Mouse (Mus musculus) intestine, postnatal 0 days (tissue): Measurements from ENCODE around the gene Exo1. TPM values are rescaled to one million over a fixed set of nuclear protein-coding genes. Genes with fewer than 3 reads are reported as not detected.

Experiments
- ATAC-seq: fragments of 200-750 bp; cut with Nextera tagmentation; 2 replicates; pipeline ENCODE4 v1.8.0; 2017; ENCODE audit warnings: mild to moderate bottlenecking, moderate TSS enrichment, moderate library complexity
- H3K27ac ChIP-seq: fragments of 300-500 bp; sonication (generic); 2 replicates; pipeline ENCODE4 v1.5.1; 2014; ENCODE audit warnings: mild to moderate bottlenecking, low read depth, low read length, moderate library complexity
- H3K27me3 ChIP-seq: fragments of 300-500 bp; sonication (generic); replicated peaks from 2 replicates; pipeline ENCODE4 v1.6.1; 2014; ENCODE audit warnings: low read length, mixed read lengths; ENCODE audit not compliant: control insufficient read depth, insufficient read depth
- H3K36me3 ChIP-seq: fragments of 300-500 bp; sonication (generic); 2 replicates; pipeline ENCODE4 v1.6.1; 2014; ENCODE audit warnings: mild to moderate bottlenecking, moderate library complexity; ENCODE audit not compliant: control insufficient read depth, insufficient read depth
- H3K4me1 ChIP-seq: fragments of 300-500 bp; sonication (generic); replicated peaks from 2 replicates; pipeline ENCODE4 v1.6.1; 2014; ENCODE audit warnings: antibody characterized with exemption, low read length, mixed read lengths; ENCODE audit not compliant: control insufficient read depth, insufficient read depth
- H3K4me2 ChIP-seq: fragments of 300-500 bp; sonication (generic); replicated peaks from 2 replicates; pipeline ENCODE4 v1.6.1; 2014; ENCODE audit warnings: low read depth, mild to moderate bottlenecking, moderate library complexity
- H3K4me3 ChIP-seq: fragments of 300-500 bp; sonication (generic); 2 replicates; pipeline ENCODE4 v1.5.1; 2014; ENCODE audit warnings: low read depth, low read length
- H3K9ac ChIP-seq: fragments of 300-500 bp; sonication (generic); 2 replicates; pipeline ENCODE4 v1.6.1; 2014; ENCODE audit warnings: mild to moderate bottlenecking, low read depth, low read length
- H3K9me3 ChIP-seq: fragments of 300-500 bp; sonication (generic); 2 replicates; pipeline ENCODE4 v1.6.1; 2016; ENCODE audit warnings: mixed run types; ENCODE audit not compliant: control insufficient read depth
- CTCF ChIP-seq: sonication (generic); IDR thresholded peaks from 2 replicates; pipeline ENCODE4 v1.5.1; 2016; ENCODE audit warnings: low read depth, mild to moderate bottlenecking, control low read depth, antibody characterized with exemption, moderate library complexity
- WGBS: fragments of 180-500 bp; shearing (Covaris S2); extraction: QIAGEN DNeasy Blood & Tissue Kit; methylation state at CpG from one replicate; pipeline ENCODE4 v1.1.7; 2014; 5-methylcytosine and 5-hydroxymethylcytosine counted together
- polyA plus RNA-seq: library from polyadenylated mRNA; unstranded; fragments of >200 nt; fragmentation: Nextera tagmentation; extraction: Ambion mirVana; gene quantifications from 2 replicates; pipeline ENCODE4 v1.2.1, GENCODE M21; 2015

Exo1 gene
- 8.5 and 10.6 TPM in 2 replicates for polyA plus RNA-seq

DNA sequence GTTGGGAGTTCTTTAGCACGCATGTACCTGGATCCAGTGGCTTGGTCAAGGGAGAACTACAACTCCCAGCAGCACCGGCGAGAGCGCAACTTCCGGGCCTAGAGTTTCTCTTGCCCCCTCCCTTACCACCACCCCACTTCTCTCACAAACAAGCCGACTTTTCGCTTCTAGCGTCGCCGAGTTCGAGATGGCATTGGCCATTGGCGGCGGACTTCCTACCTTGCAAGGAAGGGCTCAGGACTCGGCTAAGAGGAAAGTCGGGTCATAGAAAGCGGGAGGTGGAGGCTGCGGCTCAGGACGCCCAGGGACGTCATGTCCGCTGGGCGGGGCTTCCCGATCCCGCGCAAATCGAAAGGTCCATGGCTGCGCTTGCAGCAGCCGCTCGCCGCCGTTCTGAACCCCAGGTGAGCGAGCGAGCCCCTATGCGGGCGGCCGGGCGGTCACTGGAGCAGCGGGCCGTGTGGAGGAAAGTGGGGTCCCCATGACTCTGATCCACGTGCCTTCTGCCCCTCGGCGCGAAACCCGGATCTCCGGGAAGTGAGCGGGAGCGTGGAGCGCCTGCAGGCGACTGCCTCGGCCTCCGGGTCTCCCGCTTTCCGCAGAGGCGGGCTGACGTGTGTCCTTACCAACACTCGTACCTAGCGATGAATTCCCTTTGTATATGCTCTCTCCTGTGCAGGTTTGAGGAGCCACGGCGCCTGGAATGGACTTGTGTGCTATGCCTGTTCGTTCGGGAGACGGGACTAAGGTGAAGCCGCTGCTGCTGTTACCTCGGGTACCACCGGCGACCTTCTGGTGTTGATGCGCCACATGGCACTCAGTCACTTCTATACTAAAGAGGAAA is at the start of gene Exo1:
Gene Exo1, plus strand, starts transcription at position 129 of the 844 bp plus-strand sequence.
- WGBS, result under 1% methylated on average over 66 of the region's 66 CpGs
- H3K36me3 ChIP-seq, result 0 out of 2 replicates have a peak, but pooled peaks cover 7% of the 10 kb centered on the region
- no peaks in the 10 kb centered on the region for H3K27me3 ChIP-seq
- peak within 1 kb of the TSS; percentile 96 for H3K4me2 ChIP-seq
- H3K9ac ChIP-seq, result peak within 1 kb of the TSS; percentile 52
- H3K9me3 ChIP-seq, result no peaks in the 10 kb centered on the region
- peak within 1 kb of the TSS; percentile 51; the same call in 1 of the 2 replicates for H3K27ac ChIP-seq
- H3K4me3 ChIP-seq, result peak within 1 kb of the TSS; percentile 79
- peak; percentile 98 for ATAC-seq
- no peaks in the 10 kb centered on the region for H3K4me1 ChIP-seq
- no peak for TF ChIP-seq CTCF

DNA sequence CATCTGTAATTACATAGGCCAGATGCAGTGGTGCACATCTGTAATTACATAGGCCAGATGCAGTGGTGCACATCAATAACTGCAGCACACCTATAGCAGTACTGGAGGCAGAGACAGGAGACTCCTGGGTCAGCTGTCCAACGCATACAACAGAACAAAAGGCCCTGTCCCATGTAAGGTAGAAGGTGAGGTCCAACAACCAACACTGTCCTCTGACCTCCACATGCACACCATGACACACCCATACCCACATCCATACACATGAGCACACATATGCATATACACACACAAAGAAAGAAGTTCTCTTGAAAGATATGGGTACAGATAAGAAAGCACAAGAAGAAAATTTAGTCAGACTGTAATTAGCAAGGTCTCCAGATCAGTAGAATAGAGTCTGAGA is 24.9 kb upstream of the Exo1 start:
- no peaks in the 10 kb centered on the region for H3K4me1 ChIP-seq
- no peak for TF ChIP-seq CTCF
- no peak overlapping the region for H3K9ac ChIP-seq
- H3K27me3 ChIP-seq, result no peaks in the 10 kb centered on the region
- no peak overlapping the region for H3K27ac ChIP-seq
- ATAC-seq, result no peak
- no peak overlapping the region for H3K4me2 ChIP-seq
- H3K4me3 ChIP-seq, result no peak overlapping the region
- no peaks in the 10 kb centered on the region for H3K36me3 ChIP-seq
- no peaks in the 10 kb centered on the region for H3K9me3 ChIP-seq
- 82% methylated on average over 1 of the region's 1 CpGs for WGBS

DNA sequence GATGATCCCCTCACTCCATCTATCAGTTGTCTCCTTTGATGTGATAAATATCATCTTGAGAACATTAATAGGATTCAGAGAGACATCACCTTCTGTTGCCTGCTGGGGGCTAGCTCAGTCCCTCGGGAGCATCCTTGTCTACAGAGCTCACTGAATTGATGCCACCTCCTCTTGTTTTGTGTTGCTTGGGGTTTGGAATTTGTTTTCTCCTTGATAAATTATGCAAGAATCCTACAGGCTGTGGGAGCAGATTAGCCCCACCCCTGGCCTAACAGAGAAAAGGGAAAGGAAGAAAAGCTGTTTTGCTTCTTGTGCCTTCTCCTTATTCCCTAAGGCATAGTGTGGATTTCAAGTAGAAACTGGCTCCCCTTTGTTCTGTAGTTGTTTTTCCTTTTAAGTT is 13.3 kb upstream of the Exo1 start:
- no peak overlapping the region for H3K4me2 ChIP-seq
- H3K27me3 ChIP-seq, result no peaks in the 10 kb centered on the region
- WGBS, result 74% methylated on average over 1 of the region's 1 CpGs
- no peak for TF ChIP-seq CTCF
- H3K4me1 ChIP-seq, result no peaks in the 10 kb centered on the region
- H3K9me3 ChIP-seq, result no peaks in the 10 kb centered on the region
- H3K9ac ChIP-seq, result no peak overlapping the region
- no peak overlapping the region for H3K27ac ChIP-seq
- H3K4me3 ChIP-seq, result no peak overlapping the region
- no peaks in the 10 kb centered on the region for H3K36me3 ChIP-seq
- ATAC-seq, result no peak

GRCm38 (mm10) chr1:175867558-175867957 is 12.8 kb upstream of the Exo1 start:
- Histone ChIP-seq H3K4me3 (no peak overlapping the region), H3K27ac (no peak overlapping the region), H3K9ac (no peak overlapping the region), H3K4me2 (no peak overlapping the region), H3K9me3 (no peaks in the 10 kb centered on the region), H3K27me3 (no peaks in the 10 kb centered on the region), H3K4me1 (no peaks in the 10 kb centered on the region), H3K36me3 (no peaks in the 10 kb centered on the region)
- ATAC-seq, result no peak
- WGBS, result 22% methylated on average over 5 of the region's 5 CpGs
- peak; percentile 59 for TF ChIP-seq CTCF

DNA sequence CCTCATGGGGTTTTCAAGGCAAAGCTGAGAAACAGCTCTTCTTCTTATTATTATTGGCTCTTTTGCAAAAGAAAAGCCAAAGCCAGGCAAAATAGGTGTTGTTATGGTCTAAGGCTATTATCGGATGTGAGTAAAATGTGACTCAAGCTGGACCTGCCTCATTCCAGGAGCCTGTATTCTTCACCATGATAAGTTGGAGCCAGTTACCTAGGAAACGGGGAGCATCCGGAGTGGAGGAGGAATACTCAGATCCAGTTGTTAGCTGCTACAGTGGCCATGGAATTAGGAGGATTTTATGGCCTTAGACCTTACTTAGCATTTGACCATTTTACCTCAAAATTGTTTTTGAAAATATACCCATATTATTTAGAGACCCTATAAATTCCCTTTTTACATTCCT is 9.7 kb upstream of the Exo1 start:
- no peak overlapping the region for H3K4me3 ChIP-seq
- no peak overlapping the region for H3K9ac ChIP-seq
- no peak for ATAC-seq
- H3K27ac ChIP-seq, result no peak overlapping the region
- H3K4me1 ChIP-seq, result no peaks in the 10 kb centered on the region
- H3K4me2 ChIP-seq, result no peak overlapping the region
- H3K36me3 ChIP-seq, result no peaks in the 10 kb centered on the region
- no peak for TF ChIP-seq CTCF
- 83% methylated on average over 3 of the region's 3 CpGs for WGBS
- H3K27me3 ChIP-seq, result no peaks in the 10 kb centered on the region
- no peaks in the 10 kb centered on the region for H3K9me3 ChIP-seq

DNA sequence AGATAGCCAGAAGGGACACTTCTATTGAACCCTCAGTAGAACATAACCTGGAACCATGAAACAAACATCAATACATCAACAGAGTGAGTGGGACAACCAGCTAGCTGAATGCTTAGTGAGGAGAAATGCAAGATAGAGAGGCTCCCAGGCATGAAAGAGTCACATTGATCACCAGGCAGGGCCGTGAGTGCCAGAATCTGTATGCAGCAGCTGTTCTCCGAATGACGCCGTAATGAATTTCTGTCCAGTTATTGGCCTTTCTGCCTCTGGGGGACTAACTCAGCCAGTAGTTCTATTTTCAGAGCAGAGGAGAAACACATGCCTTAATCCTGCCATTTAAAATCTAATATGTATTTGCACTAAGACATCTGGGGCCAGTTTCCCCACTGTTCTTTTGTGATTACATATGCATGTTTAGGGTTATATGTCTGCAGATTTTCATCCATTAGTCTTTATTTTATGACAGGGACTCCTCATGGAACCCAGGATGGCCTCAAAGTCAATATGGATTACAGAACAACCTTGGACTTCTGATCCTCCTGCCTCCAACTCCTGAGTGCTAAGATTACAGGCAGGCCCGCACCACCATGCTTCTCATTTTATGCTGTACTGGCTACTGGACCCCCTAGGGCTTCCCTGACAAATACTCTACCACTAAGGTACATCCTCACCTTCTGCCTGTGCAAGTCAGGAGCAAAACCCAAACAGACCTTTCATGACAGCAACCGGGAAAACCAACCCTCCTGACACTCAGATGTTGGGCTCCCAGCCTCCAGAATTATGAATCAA is 8.2 kb upstream of the Exo1 start:
- Histone ChIP-seq H3K9me3 (no peaks in the 10 kb centered on the region), H3K9ac (no peak overlapping the region), H3K4me3 (no peak overlapping the region), H3K4me1 (no peaks in the 10 kb centered on the region), H3K27ac (no peak overlapping the region), H3K27me3 (no peaks in the 10 kb centered on the region), H3K4me2 (no peak overlapping the region), H3K36me3 (no peaks in the 10 kb centered on the region)
- no peak for ATAC-seq
- no peak for TF ChIP-seq CTCF
- 78% methylated on average over 6 of the region's 6 CpGs for WGBS
